Mouse (Mus musculus): ENCODE results near the gene Trir. TPM values are rescaled to one million over a fixed set of nuclear protein-coding genes. Genes with fewer than 3 reads are reported as not detected.

The Trir gene
- polyA plus RNA-seq, 1 experiment: 321 TPM

GRCm38 (mm10) chr8:85011242-85011641 lies 15.4 kb upstream of the Trir start:
- Histone ChIP-seq H3ac (ENCODE audit: control insufficient read depth, insufficient read length, low read depth) (no peak overlapping the region), H3K27me3 (ENCODE audit: control insufficient read depth, insufficient read depth, insufficient read length) (peaks cover 11% of the 10 kb centered on the region), H3K4me3 (ENCODE audit: insufficient read depth, poor library complexity, severe bottlenecking) (no peak overlapping the region), H3K36me3 (ENCODE audit: control insufficient read depth, insufficient read depth) (no peaks in the 10 kb centered on the region), H3K79me3 (ENCODE audit: low read depth) (no peaks in the 10 kb centered on the region), H3K79me2 (ENCODE audit: control insufficient read depth, insufficient read depth) (no peaks in the 10 kb centered on the region)
- TF ChIP-seq USF1 (IDR thresholded peaks at IDR 0.05; ENCODE audit: low read depth) (no peak), FOSL1 (IDR thresholded peaks at IDR 0.05; ENCODE audit: insufficient read depth, low read length, poor library complexity, severe bottlenecking) (no peak), CEBPB (IDR thresholded peaks at IDR 0.05; ENCODE audit: low read depth) (no peak), MYOD1 (IDR thresholded peaks at IDR 0.05; ENCODE audit: control insufficient read depth, insufficient read length, low read depth) (no peak), MAX (IDR thresholded peaks at IDR 0.05) (no peak), CTCF (IDR thresholded peaks at IDR 0.05; ENCODE audit: control insufficient read depth, insufficient read depth, insufficient read length) (no peak), MYOG (IDR thresholded peaks at IDR 0.05; ENCODE audit: control insufficient read depth, extremely low read depth, insufficient read length) (no peak)

DNA sequence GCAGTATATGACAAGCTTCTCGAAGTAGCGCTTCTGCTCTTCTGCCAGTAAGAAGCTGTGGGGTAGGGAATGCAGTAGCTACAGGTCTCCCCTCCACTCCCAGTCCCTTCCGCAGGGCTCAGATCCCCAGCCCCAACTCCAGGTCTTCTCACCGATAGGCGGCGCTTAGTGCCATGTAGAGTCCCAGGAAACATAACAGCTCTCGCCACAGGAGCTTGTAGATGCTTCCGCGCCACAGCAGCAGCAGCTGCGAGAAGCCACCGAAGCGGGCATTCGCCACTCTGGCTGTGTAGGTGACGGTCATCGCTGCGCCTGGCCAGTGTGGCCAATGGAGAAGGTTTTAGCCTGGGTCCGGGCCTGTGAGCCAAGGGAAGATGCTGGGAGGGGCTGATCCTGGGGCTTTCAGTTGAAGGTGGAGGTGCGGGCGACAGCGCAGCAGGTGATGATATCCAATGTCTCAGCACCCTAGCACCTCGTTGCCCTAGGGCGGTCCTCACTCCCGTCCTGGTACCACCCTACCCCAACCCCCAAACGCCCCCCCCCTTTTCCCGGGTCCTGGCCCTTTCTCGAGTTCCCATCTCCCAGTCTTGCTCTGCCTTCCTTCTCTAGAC lies 13.3 kb upstream of the Trir start:
- Histone ChIP-seq H3K79me2 (ENCODE audit: control insufficient read depth, insufficient read depth) (no peaks in the 10 kb centered on the region), H3K36me3 (ENCODE audit: control insufficient read depth, insufficient read depth) (peaks cover 1% of the 10 kb centered on the region), H3ac (ENCODE audit: control insufficient read depth, insufficient read length, low read depth) (peak overlapping the region; percentile 12), H3K4me3 (ENCODE audit: insufficient read depth, poor library complexity, severe bottlenecking) (no peak overlapping the region), H3K27me3 (ENCODE audit: control insufficient read depth, insufficient read depth, insufficient read length) (peaks cover 11% of the 10 kb centered on the region), H3K79me3 (ENCODE audit: low read depth) (no peaks in the 10 kb centered on the region)
- TF ChIP-seq CTCF (IDR thresholded peaks at IDR 0.05; ENCODE audit: control insufficient read depth, insufficient read depth, insufficient read length) (peak; percentile 17), CEBPB (IDR thresholded peaks at IDR 0.05; ENCODE audit: low read depth) (no peak)

DNA sequence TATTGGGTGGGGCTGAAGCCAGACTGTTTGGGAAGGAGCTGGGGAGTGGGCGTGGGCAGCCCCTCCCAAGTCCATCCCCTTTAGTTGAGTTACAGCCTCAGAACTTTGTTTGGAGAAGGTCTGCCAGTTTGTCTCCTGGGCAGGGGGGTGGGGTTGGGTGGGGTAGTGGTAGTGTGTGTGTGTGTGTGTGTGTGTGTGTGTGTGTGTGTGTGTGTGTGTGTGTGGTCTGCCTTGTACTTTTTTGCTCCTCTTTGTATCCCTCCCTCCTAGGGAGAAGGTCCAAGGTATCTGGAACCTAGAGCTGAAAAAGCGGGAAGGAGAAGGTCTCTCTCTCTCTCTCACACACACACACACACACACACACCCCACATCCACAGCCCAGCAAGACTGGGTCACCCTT lies 12.2 kb upstream of the Trir start, which contains the start of gene Best2:
Best2 (minus strand) TSS at position 101 of the 400 bp plus-strand sequence.
- Histone ChIP-seq H3K36me3 (ENCODE audit: control insufficient read depth, insufficient read depth) (peaks cover 12% of the 10 kb centered on the region), H3K4me3 (ENCODE audit: insufficient read depth, poor library complexity, severe bottlenecking) (no peak within 1 kb of the TSS), H3ac (ENCODE audit: control insufficient read depth, insufficient read length, low read depth) (peak within 1 kb of the TSS; percentile 12), H3K79me3 (ENCODE audit: low read depth) (no peaks in the 10 kb centered on the region), H3K79me2 (ENCODE audit: control insufficient read depth, insufficient read depth) (no peaks in the 10 kb centered on the region), H3K27me3 (ENCODE audit: control insufficient read depth, insufficient read depth, insufficient read length) (peaks cover 11% of the 10 kb centered on the region)
- TF ChIP-seq FOSL1 (IDR thresholded peaks at IDR 0.05; ENCODE audit: insufficient read depth, low read length, poor library complexity, severe bottlenecking) (no peak), MYOG (IDR thresholded peaks at IDR 0.05; ENCODE audit: control insufficient read depth, extremely low read depth, insufficient read length) (no peak), CEBPB (IDR thresholded peaks at IDR 0.05; ENCODE audit: low read depth) (no peak), USF1 (IDR thresholded peaks at IDR 0.05; ENCODE audit: low read depth) (no peak), CTCF (IDR thresholded peaks at IDR 0.05; ENCODE audit: control insufficient read depth, insufficient read depth, insufficient read length) (no peak), MAX (IDR thresholded peaks at IDR 0.05) (no peak), MYOD1 (IDR thresholded peaks at IDR 0.05; ENCODE audit: control insufficient read depth, insufficient read length, low read depth) (no peak)

GRCm38 (mm10) chr8:85016724-85017123 lies 9.9 kb upstream of the Trir start:
- Histone ChIP-seq H3K27me3 (ENCODE audit: control insufficient read depth, insufficient read depth, insufficient read length) (peaks cover 5% of the 10 kb centered on the region), H3K79me3 (ENCODE audit: low read depth) (peaks cover 2% of the 10 kb centered on the region), H3K79me2 (ENCODE audit: control insufficient read depth, insufficient read depth) (peaks cover 7% of the 10 kb centered on the region), H3K4me3 (ENCODE audit: insufficient read depth, poor library complexity, severe bottlenecking) (no peak overlapping the region), H3K36me3 (ENCODE audit: control insufficient read depth, insufficient read depth) (peaks cover 15% of the 10 kb centered on the region), H3ac (ENCODE audit: control insufficient read depth, insufficient read length, low read depth) (no peak overlapping the region)
- no peak for TF ChIP-seq MYOD1 (IDR thresholded peaks at IDR 0.05; ENCODE audit: control insufficient read depth, insufficient read length, low read depth)
- TF ChIP-seq CEBPB (IDR thresholded peaks at IDR 0.05; ENCODE audit: low read depth): no peak
- TF ChIP-seq USF1 (IDR thresholded peaks at IDR 0.05; ENCODE audit: low read depth): no peak
- no peak for TF ChIP-seq CTCF (IDR thresholded peaks at IDR 0.05; ENCODE audit: control insufficient read depth, insufficient read depth, insufficient read length)
- no peak for TF ChIP-seq FOSL1 (IDR thresholded peaks at IDR 0.05; ENCODE audit: insufficient read depth, low read length, poor library complexity, severe bottlenecking)
- no peak for TF ChIP-seq MAX (IDR thresholded peaks at IDR 0.05)
- no peak for TF ChIP-seq MYOG (IDR thresholded peaks at IDR 0.05; ENCODE audit: control insufficient read depth, extremely low read depth, insufficient read length)

GRCm38 (mm10) chr8:85017209-85017608 lies 9.4 kb upstream of the Trir start:
- Histone ChIP-seq H3K79me2 (ENCODE audit: control insufficient read depth, insufficient read depth) (peaks cover 12% of the 10 kb centered on the region), H3ac (ENCODE audit: control insufficient read depth, insufficient read length, low read depth) (no peak overlapping the region), H3K36me3 (ENCODE audit: control insufficient read depth, insufficient read depth) (peaks cover 20% of the 10 kb centered on the region), H3K4me3 (ENCODE audit: insufficient read depth, poor library complexity, severe bottlenecking) (no peak overlapping the region), H3K27me3 (ENCODE audit: control insufficient read depth, insufficient read depth, insufficient read length) (peaks cover 5% of the 10 kb centered on the region), H3K79me3 (ENCODE audit: low read depth) (peaks cover 5% of the 10 kb centered on the region)
- TF ChIP-seq CTCF (IDR thresholded peaks at IDR 0.05; ENCODE audit: control insufficient read depth, insufficient read depth, insufficient read length) (no peak), CEBPB (IDR thresholded peaks at IDR 0.05; ENCODE audit: low read depth) (no peak), MAX (IDR thresholded peaks at IDR 0.05) (no peak), FOSL1 (IDR thresholded peaks at IDR 0.05; ENCODE audit: insufficient read depth, low read length, poor library complexity, severe bottlenecking) (no peak), MYOD1 (IDR thresholded peaks at IDR 0.05; ENCODE audit: control insufficient read depth, insufficient read length, low read depth) (no peak), USF1 (IDR thresholded peaks at IDR 0.05; ENCODE audit: low read depth) (no peak), MYOG (IDR thresholded peaks at IDR 0.05; ENCODE audit: control insufficient read depth, extremely low read depth, insufficient read length) (no peak)

Data from C2C12 (cell line).